Comparison of ENCODE assay signal across 18 mouse cellular contexts in genomic region chr5:31566457-31566856, GRCm38 (mm10). TPM values are rescaled to one million over a fixed set of nuclear protein-coding genes. Genes with fewer than 3 reads are reported as not detected.
A peak's percentile ranks its signal among the peaks of the same experiment; 100 is the strongest.
DNase-seq lines count a peak whose midpoint lies in the region; ATAC-seq lines count a peak whose summit lies in the region.
"Had no signal": no experiment of that assay in that cellular context is flagged by ENCODE, and none has a peak within 500 bp of the region (broad histone marks: within the 10 kb centered on the region; RNA-seq: fewer than 3 reads in every experiment).

No protein-coding gene starts in this region.

- H3K4me3 ChIP-seq in hindbrain, embryonic 13.5 days = no peak overlapping the region
- no peak overlapping the region for H3K4me3 ChIP-seq in hindbrain, embryonic 11.5 days (ENCODE audit: low read depth, low read length)
- no peak overlapping the region for H3K4me3 ChIP-seq in kidney, embryonic 16.5 days (ENCODE audit: low read length)
- H3K4me3 ChIP-seq: embryonic facial prominence, embryonic 15.5 days; erythroblast, embryonic 14.5 days; forebrain, embryonic 10.5 days; hindbrain, embryonic 15.5 days had no signal

- no peak overlapping the region for H3K27ac ChIP-seq in hindbrain, embryonic 13.5 days
- H3K27ac ChIP-seq in hindbrain, embryonic 11.5 days (ENCODE audit: low read depth, low read length) = no peak overlapping the region
- peak overlapping the region; percentile 1; the same call in 1 of the 2 replicates for H3K27ac ChIP-seq in kidney, embryonic 16.5 days (ENCODE audit: low read length)
- H3K27ac ChIP-seq: embryonic facial prominence, embryonic 15.5 days; forebrain, embryonic 10.5 days; hindbrain, embryonic 15.5 days had no signal

- peaks cover 11% of the 10 kb centered on the region for H3K36me3 ChIP-seq in hindbrain, embryonic 13.5 days
- H3K36me3 ChIP-seq in hindbrain, embryonic 11.5 days (ENCODE audit: control insufficient read depth, insufficient read depth, low read length) = no peaks in the 10 kb centered on the region
- no peaks in the 10 kb centered on the region for H3K36me3 ChIP-seq in kidney, embryonic 16.5 days (ENCODE audit: insufficient read depth, low read length)
- H3K36me3 ChIP-seq: hindbrain, embryonic 15.5 days had no signal

- H3K4me1 ChIP-seq in hindbrain, embryonic 13.5 days (replicated peaks) = peaks cover 7% of the 10 kb centered on the region; the same call in 1 of the 2 replicates
- H3K4me1 ChIP-seq in hindbrain, embryonic 11.5 days (replicated peaks; ENCODE audit: control insufficient read depth, insufficient read depth, low read length) = no peaks in the 10 kb centered on the region
- peaks cover 26% of the 10 kb centered on the region for H3K4me1 ChIP-seq in kidney, embryonic 16.5 days (ENCODE audit: insufficient read depth, low read length)

- H3K9ac ChIP-seq in hindbrain, embryonic 13.5 days = peak overlapping the region; percentile 13; the same call in 1 of the 2 replicates
- no peak overlapping the region for H3K9ac ChIP-seq in hindbrain, embryonic 11.5 days (ENCODE audit: low read depth, low read length)
- H3K9ac ChIP-seq in kidney, embryonic 16.5 days (replicated peaks; ENCODE audit: low read length) = no peak overlapping the region
- H3K9ac ChIP-seq: embryonic facial prominence, embryonic 15.5 days; hindbrain, embryonic 15.5 days had no signal

- no peak overlapping the region for H3K4me2 ChIP-seq in hindbrain, embryonic 13.5 days
- H3K4me2 ChIP-seq in hindbrain, embryonic 11.5 days (replicated peaks; ENCODE audit: low read depth, low read length) = no peak overlapping the region
- no peak overlapping the region for H3K4me2 ChIP-seq in kidney, embryonic 16.5 days (replicated peaks; ENCODE audit: low read depth, low read length)
- H3K4me2 ChIP-seq: embryonic facial prominence, embryonic 15.5 days; hindbrain, embryonic 15.5 days had no signal

- no peak for ATAC-seq in hindbrain, embryonic 13.5 days (ENCODE audit: low FRiP score)
- ATAC-seq in hindbrain, embryonic 11.5 days (ENCODE audit: low FRiP score) = no peak
- ATAC-seq in kidney, embryonic 16.5 days (ENCODE audit: low FRiP score, low TSS enrichment) = no peak
- ATAC-seq: forebrain, embryonic 14.5 days; inflammation-experienced regulatory T-cells, adult 6 months had no signal

- H3K27me3 ChIP-seq in hindbrain, embryonic 13.5 days = no peaks in the 10 kb centered on the region
- no peaks in the 10 kb centered on the region for H3K27me3 ChIP-seq in hindbrain, embryonic 11.5 days (ENCODE audit: control insufficient read depth, insufficient read depth, low read length)
- no peaks in the 10 kb centered on the region for H3K27me3 ChIP-seq in kidney, embryonic 16.5 days (ENCODE audit: insufficient read depth, low read length)
- H3K27me3 ChIP-seq: embryonic facial prominence, embryonic 15.5 days; hindbrain, embryonic 15.5 days had no signal

- WGBS in hindbrain, embryonic 13.5 days = 39% methylated on average over 3 of the region's 3 CpGs
- WGBS in hindbrain, embryonic 11.5 days = 53% methylated on average over 3 of the region's 3 CpGs
- WGBS in kidney, embryonic 16.5 days = 42% methylated on average over 3 of the region's 3 CpGs

- DNase-seq in heart, adult 11 months = peak; percentile 95
- no peak for DNase-seq in heart, postnatal 4 days
- no peak for DNase-seq in hindbrain, embryonic 11.5 days (ENCODE audit: low spot score)
- DNase-seq in kidney, postnatal 10 days = no peak
- DNase-seq: adrenal gland, postnatal 10 days; cerebellum, adult 11 months; cerebellum, adult 8-10 months; cerebellum, postnatal 14 days; embryo, embryonic 11 days; gastrocnemius, postnatal 10 days had no signal

- H3K9me3 ChIP-seq in hindbrain, embryonic 13.5 days = no peaks in the 10 kb centered on the region
- H3K9me3 ChIP-seq in hindbrain, embryonic 11.5 days (ENCODE audit: control insufficient read depth, low read length) = no peaks in the 10 kb centered on the region
- no peaks in the 10 kb centered on the region for H3K9me3 ChIP-seq in kidney, embryonic 16.5 days (ENCODE audit: low read length)
- H3K9me3 ChIP-seq: embryonic facial prominence, embryonic 15.5 days; forebrain, embryonic 10.5 days; hindbrain, embryonic 15.5 days had no signal

RNA-seq across cellular contexts. Expression of gene Mrpl33, which starts 30.3 kb away (rescaled TPM):
- 100 to 1,000 TPM; 276 to 287 TPM for total RNA-seq in heart, postnatal 4 days (2021)
- polyA plus RNA-seq in hindbrain, embryonic 13.5 days (2015; fragmentation: Nextera tagmentation; extraction: Ambion mirVana) = 183 and 197 TPM in 2 replicates
- polyA plus RNA-seq in hindbrain, embryonic 11.5 days (2014; fragmentation: Nextera tagmentation; extraction: Ambion mirVana) = 213 and 215 TPM in 2 replicates
- 237 and 260 TPM in 2 replicates for polyA plus RNA-seq in kidney, embryonic 16.5 days (2015; fragmentation: Nextera tagmentation; extraction: Ambion mirVana)

RNA-seq across cellular contexts. Expression of gene Supt7l, which starts 38.9 kb away (rescaled TPM):
- total RNA-seq in heart, postnatal 4 days (2021) = 10 to 100 TPM; 16.1 to 16.4 TPM
- 26.3 and 28.8 TPM in 2 replicates for polyA plus RNA-seq in hindbrain, embryonic 13.5 days (2015; fragmentation: Nextera tagmentation; extraction: Ambion mirVana)
- 21.3 and 27.4 TPM in 2 replicates for polyA plus RNA-seq in hindbrain, embryonic 11.5 days (2014; fragmentation: Nextera tagmentation; extraction: Ambion mirVana)
- 26.1 and 32.7 TPM in 2 replicates for polyA plus RNA-seq in kidney, embryonic 16.5 days (2015; fragmentation: Nextera tagmentation; extraction: Ambion mirVana)

RNA-seq across cellular contexts. Expression of gene Slc4a1ap, which starts 39.7 kb away (rescaled TPM):
- 10 to 100 TPM; 21.2 to 21.4 TPM for total RNA-seq in heart, postnatal 4 days (2021)
- polyA plus RNA-seq in hindbrain, embryonic 13.5 days (2015; fragmentation: Nextera tagmentation; extraction: Ambion mirVana) = 35.6 and 42.4 TPM in 2 replicates
- polyA plus RNA-seq in hindbrain, embryonic 11.5 days (2014; fragmentation: Nextera tagmentation; extraction: Ambion mirVana) = 33.4 and 34.9 TPM in 2 replicates
- polyA plus RNA-seq in kidney, embryonic 16.5 days (2015; fragmentation: Nextera tagmentation; extraction: Ambion mirVana) = 31.7 and 36.7 TPM in 2 replicates
